Mouse (Mus musculus) kidney, adult 11 months (tissue): Measurements from ENCODE around the gene D230025D16Rik.

ENCODE experiments used
- DNase-seq: peaks from one replicate; pipeline ENCODE4 v3.0.0; 2022

The D230025D16Rik gene

DNA sequence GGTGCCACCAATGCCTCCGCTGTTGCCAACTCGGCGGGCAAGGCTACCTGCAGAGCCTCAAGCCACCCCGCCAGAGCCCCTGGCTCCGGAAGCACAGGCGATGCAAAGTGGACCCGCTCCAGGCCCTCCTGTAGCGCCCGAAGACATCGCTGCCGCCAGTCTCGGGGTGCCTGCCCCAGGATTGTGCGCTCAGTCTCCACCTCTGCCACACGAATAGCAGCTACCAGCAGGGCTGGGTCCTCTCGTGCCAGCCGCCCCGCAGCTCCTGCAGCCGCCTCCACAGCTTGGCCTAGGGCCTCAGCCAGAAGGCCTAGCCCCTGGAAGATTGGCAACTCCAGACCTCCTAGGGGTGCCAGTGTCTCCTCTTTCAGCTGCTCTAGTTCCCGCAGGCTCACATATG lies 68.5 kb downstream of the D230025D16Rik start:
- peak; percentile 6 for DNase-seq

DNA sequence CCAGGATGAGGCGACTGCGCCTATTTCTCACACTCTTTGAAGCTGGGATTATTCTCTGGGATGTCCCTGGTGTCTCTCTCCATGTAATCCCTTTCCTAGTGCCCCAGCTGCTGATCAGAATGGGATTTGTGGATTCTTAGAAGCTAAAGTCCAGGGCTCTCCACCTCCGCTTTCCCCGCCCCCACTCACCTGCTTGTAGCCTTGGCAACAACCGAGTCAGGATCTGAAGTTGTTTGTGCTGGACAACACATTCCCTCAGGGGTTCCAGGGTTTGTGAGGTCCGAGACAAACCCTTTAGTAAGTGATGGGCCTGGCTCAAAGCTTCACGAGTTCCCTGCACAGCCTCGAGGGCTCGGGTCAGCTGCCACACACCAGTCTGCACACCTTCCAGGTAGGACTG lies 69.8 kb downstream of the D230025D16Rik start:
- no peak for DNase-seq

DNA sequence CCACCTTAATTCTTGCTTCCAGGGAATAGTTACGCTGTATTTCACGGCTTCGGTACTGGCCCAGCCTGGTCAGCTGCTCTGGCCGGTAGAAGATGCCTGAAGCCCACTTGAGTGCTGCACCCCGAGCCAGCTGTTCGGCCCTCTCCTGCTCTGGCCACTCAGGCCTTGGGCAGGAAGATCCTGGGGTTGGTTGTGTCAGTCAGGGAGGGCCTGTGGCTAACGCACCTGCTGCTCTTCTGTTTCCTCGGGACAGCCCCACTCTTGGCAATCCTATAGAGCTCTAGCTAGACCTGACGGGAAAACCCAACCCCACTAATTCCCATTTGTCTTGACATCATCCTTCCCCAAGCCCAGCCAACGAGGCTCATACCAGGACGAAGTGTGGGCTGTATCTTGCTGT lies 70.3 kb downstream of the D230025D16Rik start:
- no peak for DNase-seq

DNA sequence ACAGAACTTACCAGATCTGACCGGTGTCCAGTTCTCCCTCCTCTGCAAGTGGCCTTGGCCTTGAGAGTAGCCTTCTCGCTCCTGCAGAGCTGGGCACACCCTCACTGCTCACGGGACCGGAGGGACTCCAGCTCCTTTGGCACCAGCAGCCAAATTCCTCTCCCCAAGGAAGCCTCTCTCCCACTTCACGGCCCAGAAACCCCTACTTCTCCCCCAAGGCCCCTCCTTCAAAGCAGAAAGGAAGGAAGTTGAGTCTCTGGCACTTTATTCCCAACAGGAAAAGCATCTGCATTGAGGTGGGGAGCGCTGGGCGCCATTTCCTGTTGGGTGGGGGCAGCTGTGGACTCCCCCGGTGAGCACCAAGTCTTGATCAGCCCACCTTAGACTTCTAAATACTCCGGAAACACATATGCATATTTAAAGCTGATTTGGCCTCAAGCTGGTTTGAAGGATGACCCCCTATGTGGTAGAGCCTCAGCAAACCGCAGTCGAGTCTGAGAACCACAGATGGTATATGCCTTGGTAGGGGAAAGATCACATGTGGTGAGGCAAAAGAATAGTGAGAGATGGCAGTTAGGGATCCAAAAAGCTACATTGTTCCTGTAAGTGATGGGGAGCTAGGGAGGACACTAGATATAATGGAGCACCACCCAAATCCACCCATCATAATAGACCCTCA lies 71.1 kb downstream of the D230025D16Rik start, which contains the start of gene Exoc3l:
TSS of gene Exoc3l (minus strand) at position 207 of the 679 bp plus-strand sequence.
- DNase-seq: no peak

DNA sequence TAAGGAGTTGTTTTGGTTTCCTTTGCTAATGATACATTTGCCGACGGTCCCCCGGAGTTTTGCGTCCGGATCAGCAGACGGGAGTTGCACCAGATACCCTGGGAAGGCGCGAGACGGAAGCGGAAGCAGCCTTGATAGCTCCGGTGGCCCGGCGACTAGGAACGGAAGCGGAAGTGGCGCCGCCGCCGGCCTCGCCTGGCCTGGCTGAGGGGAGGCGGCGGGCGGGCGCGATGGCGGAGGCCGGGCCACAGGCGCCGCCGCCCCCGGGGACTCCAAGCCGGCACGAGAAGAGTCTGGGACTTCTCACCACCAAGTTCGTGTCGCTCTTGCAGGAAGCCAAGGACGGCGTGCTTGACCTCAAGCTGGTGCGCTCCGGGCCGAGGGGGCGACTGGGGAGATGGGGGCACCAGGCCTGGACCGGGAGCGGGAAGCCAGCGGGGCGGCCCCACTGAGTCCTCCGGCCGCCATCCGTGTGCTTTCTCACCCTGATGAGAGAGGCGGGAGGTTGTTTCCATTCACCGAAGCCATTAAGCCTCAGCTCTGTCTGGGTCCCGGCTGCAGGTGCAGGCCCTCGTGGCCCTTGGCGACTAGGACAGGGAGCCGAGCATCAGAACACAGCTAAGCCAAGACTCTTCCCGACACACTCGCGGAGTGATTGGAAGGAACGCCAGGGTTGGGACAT lies 72.7 kb downstream of the D230025D16Rik start, which contains the start of gene E2f4:
TSS of gene E2f4 (plus strand) at position 153 of the 682 bp plus-strand sequence.
- DNase-seq: peak; percentile 93

DNA sequence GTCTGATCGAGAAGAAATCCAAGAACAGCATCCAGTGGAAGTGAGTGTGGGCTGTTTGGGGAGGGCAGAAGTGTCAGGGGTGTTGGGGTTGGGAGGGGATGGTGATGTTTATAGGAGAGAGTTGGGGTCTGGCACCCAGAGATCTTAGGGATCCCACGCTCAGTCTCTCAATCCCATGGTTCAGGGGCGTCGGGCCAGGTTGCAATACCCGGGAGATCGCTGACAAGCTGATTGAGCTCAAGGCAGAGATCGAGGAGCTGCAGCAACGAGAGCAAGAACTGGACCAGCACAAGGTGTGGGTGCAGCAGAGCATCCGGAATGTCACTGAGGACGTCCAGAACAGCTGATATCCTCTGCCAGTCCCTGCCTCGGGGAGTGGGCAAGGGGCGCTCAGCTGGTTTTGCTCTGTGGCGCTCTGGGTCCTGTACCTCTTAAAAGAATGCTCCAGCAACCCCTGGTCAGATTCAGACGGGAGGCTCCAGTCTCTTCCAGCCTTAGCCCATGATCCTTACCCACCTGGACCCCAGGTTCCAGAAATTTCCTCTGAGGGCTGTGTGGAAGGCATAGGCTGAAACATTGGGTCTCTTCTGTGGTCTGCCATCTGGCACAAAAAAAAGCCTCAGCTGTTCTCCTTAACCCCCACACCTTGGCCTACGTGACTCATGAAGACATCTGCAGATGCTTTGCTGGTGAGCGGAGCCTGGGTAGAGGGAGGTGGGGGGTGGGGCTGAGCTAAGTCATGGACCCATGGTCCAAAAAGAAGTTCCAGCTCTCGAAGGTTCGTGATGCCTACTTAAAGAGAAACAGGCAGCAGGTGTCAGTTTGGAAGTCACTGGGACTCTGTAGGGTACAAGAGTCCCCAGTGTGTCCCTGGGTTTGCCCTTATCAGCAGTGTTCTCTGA lies 73.7 kb downstream of the D230025D16Rik start:
- DNase-seq: peak; percentile 12

DNA sequence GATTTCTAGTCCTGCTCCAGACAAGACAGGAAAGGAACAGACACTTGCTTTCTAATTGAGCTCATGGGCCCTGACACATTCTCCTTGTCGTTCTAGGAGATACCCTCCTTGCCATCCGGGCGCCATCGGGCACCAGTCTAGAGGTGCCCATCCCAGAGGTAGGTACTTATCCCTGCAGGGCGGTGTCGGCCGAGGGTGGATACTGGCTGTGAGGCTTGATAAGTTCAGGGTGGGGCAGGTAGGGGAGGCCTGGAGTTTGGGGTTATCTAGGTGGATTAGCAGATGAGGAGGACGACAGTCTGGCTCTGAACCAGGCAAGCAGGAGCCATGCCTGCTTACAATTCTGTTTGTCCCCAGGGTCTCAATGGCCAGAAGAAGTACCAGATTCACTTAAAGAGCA lies 75.0 kb downstream of the D230025D16Rik start:
- peak; percentile 16 for DNase-seq
